Mouse (Mus musculus) myocyte (in vitro differentiated cells): Measurements from ENCODE around the gene Stn1. TPM values are rescaled to one million over a fixed set of nuclear protein-coding genes. Genes with fewer than 3 reads are reported as not detected.
A peak's percentile ranks its signal among the peaks of the same experiment; 100 is the strongest.

Source experiments
- H3K27me3 ChIP-seq: one replicate; pipeline ENCODE4 v1.6.1; 2011; ENCODE audit not compliant: control insufficient read depth, insufficient read depth, insufficient read length
- H3K36me3 ChIP-seq: one replicate; pipeline ENCODE4 v1.6.1; 2011; ENCODE audit not compliant: control insufficient read depth, insufficient read depth
- H3K4me2 ChIP-seq: one replicate; pipeline ENCODE4 v1.6.1; 2011; ENCODE audit warnings: low read depth, control low read depth
- H3K4me3 ChIP-seq: one replicate; pipeline ENCODE4 v1.5.1; 2011; ENCODE audit warnings: mild to moderate bottlenecking, control low read depth, moderate library complexity
- H3K79me2 ChIP-seq: one replicate; pipeline ENCODE4 v1.6.1; 2011; ENCODE audit not compliant: control insufficient read depth, insufficient read depth
- H3ac ChIP-seq: one replicate; pipeline ENCODE4 v1.6.1; 2011; ENCODE audit not compliant: control insufficient read depth, insufficient read length
- CEBPB ChIP-seq: IDR thresholded peaks from 2 replicates; pipeline ENCODE4 v1.6.1; 2011; ENCODE audit warnings: mild to moderate bottlenecking, moderate library complexity; ENCODE audit not compliant: poor library complexity, insufficient read depth, severe bottlenecking
- E2F4 ChIP-seq: IDR thresholded peaks from one replicate; pipeline ENCODE4 v1.6.1; 2011; ENCODE audit warnings: mild to moderate bottlenecking, control low read depth, moderate library complexity; ENCODE audit not compliant: insufficient read depth
- MAX ChIP-seq: IDR thresholded peaks from one replicate; pipeline ENCODE4 v1.6.1; 2011; ENCODE audit warnings: low read depth, mild to moderate bottlenecking, control low read depth
- MYOD1 ChIP-seq, 3 experiments: IDR thresholded peaks; one replicate each; pipeline ENCODE4 v1.6.1; 2011; ENCODE audit warnings: control low read depth in 2 of 3, low read depth in 2 of 3, mild to moderate bottlenecking in 2 of 3, moderate library complexity in 1 of 3; ENCODE audit not compliant: insufficient read length in 2 of 3, control insufficient read depth in 1 of 3
- MYOG ChIP-seq, 3 experiments: IDR thresholded peaks; one replicate each; pipeline ENCODE4 v1.6.1; 2011; ENCODE audit warnings: control low read depth in 2 of 3, low read depth in 2 of 3, mild to moderate bottlenecking in 2 of 3; ENCODE audit not compliant: insufficient read length in 2 of 3, control insufficient read depth in 1 of 3, insufficient read depth in 1 of 3
- POLR2A ChIP-seq: IDR thresholded peaks from one replicate; pipeline ENCODE4 v1.6.1; 2011; ENCODE audit warnings: low read depth, mild to moderate bottlenecking, control low read depth, moderate library complexity; ENCODE audit not compliant: insufficient read length
- POLR2AphosphoS2 ChIP-seq: IDR thresholded peaks from one replicate; pipeline ENCODE4 v1.6.1; 2011; ENCODE audit warnings: low read depth, control low read depth; ENCODE audit not compliant: insufficient read length
- REST ChIP-seq: IDR thresholded peaks from one replicate; pipeline ENCODE4 v1.6.1; 2011; ENCODE audit warnings: mild to moderate bottlenecking, control low read depth, moderate library complexity; ENCODE audit not compliant: insufficient read depth, insufficient read length
- SRF ChIP-seq: IDR thresholded peaks from one replicate; pipeline ENCODE4 v1.6.1; 2011; ENCODE audit warnings: low read depth; ENCODE audit not compliant: control insufficient read depth, insufficient read length
- TCF12 ChIP-seq: IDR thresholded peaks from one replicate; pipeline ENCODE4 v1.6.1; 2011; ENCODE audit warnings: mild to moderate bottlenecking, control low read depth; ENCODE audit not compliant: poor library complexity, insufficient read depth, severe bottlenecking
- TCF3 ChIP-seq: IDR thresholded peaks from one replicate; pipeline ENCODE4 v1.6.1; 2011; ENCODE audit warnings: low read depth, control low read depth; ENCODE audit not compliant: insufficient read length
- USF1 ChIP-seq: IDR thresholded peaks from one replicate; pipeline ENCODE4 v1.6.1; 2011; ENCODE audit warnings: low read depth, mild to moderate bottlenecking, control low read depth, moderate library complexity
- polyA plus RNA-seq: library from polyadenylated mRNA; unstranded; fragments of >200 nt; fragmentation: generic; extraction: Trizol; gene quantifications from one replicate; pipeline ENCODE4 v1.2.1, GENCODE M21; 2012; ENCODE audit warnings: missing spikeins

The Stn1 gene
- polyA plus RNA-seq, 1 experiment: 43.9 TPM

DNA sequence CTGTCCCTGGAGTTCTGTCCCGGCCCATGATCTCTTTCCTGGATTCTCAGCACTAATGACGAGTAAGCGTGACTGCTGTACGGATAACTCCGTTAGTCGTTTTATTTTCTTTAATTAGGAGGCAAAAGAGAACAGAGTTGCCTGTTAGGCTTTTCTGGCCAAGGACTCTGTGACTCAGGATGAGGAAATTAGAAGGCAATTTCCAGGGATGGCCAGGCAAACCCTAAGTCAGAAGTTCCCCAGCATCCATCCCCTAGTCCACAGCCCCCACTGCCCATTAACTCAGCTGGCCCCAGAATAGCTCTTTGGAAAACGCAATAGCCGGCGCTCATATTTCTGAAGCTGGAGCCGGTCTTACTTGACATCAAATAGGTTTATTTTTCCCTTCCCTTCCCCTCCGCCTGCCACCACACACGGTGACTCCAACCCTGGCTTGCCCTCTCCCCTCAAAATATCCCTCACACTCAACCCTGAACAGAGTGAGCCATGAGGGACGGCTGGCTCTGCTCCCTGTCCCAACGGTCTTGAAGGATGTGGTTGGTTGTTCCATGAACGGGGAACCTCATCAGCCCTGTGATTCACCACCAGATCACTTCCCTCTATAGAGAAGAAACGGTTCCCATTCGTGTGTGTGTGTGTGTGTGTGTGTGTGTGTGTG, 78.7 kb downstream of the Stn1 start:
- Histone ChIP-seq H3K4me2 (peak overlapping the region; percentile 98), H3K4me3 (peak overlapping the region; percentile 12), H3K27me3 (no peaks in the 10 kb centered on the region), H3K79me2 (peaks cover 77% of the 10 kb centered on the region), H3K36me3 (no peaks in the 10 kb centered on the region), H3ac (peak overlapping the region; percentile 15)
- TF ChIP-seq MYOG (IDR thresholded peaks at IDR 0.05; ENCODE audit: control insufficient read depth in 1 of 3, insufficient read depth in 1 of 3, insufficient read length in 2 of 3, low read depth in 2 of 3) (no peak), CEBPB (peak; percentile 76; the same call in 1 of the 2 replicates), TCF12 (no peak), POLR2AphosphoS2 (peak; percentile 42), POLR2A (peak; percentile 69), MAX (no peak)

DNA sequence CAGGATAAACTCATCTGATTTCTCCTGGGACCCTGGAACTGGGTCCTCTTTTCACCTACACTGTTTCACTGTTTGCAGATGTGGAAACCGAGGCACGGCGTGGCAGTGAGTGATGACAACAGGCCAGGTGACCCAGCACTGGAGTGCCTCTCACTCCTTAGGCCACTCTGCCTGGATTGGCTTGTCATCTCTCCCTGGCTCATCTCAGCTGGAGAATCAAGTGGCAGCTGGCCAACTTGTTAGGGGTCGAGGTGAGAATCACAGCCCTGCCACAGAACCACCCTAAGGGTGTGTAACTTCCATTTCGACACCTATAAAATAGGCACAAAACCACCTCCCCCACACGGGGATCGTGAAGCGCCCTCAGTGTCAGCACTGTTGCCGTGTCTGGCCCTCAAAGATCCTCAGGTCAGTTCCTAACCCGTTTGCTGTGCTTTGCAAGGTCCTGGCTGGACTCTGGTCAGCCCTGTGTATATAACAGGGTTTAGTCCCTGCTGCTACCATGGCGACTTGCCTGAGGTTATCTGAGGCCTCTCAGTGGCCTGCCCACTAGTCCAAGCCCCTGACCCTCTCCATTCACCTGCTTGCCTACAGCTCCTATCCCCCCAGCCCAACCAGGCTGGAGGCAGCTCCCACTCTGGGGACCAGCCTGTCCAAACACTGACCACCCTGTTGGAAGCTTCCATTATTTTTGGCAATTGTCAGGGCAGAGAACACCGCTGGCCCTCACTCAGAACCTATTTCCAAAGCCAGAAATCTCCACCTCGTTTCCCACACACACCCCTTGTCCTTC, 79.4 kb downstream of the Stn1 start:
- peak overlapping the region; percentile 98 for H3K4me2 ChIP-seq
- peak overlapping the region; percentile 12 for H3K4me3 ChIP-seq

DNA sequence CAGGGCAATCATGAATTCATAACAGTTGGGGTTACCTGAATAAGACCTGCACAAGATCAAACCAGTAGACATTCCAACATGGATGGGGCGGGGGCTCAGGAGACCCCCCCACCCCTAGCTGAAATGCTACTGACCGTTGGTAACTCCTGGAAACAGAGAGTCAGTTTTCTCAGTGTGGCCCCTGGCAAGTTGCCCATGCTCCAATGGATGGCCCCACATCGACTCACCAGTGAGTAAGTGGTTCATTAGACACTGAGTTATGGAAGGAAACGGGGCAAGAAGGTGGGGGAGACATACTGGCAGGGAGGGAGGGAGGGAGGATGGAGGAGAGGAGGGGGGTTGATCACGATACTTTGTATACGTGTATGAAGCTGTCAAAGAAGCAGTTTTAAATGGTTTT, 81.3 kb downstream of the Stn1 start:
- no peak overlapping the region for H3K4me3 ChIP-seq
- no peak for TF ChIP-seq REST
- TF ChIP-seq TCF12: no peak
- no peak for TF ChIP-seq TCF3
- TF ChIP-seq CEBPB: no peak
- no peak for TF ChIP-seq MYOD1 (IDR thresholded peaks at IDR 0.05; ENCODE audit: control insufficient read depth in 1 of 3, insufficient read length in 2 of 3, low read depth in 2 of 3)
- no peak for TF ChIP-seq SRF
- no peak for TF ChIP-seq MAX
- TF ChIP-seq MYOG (IDR thresholded peaks at IDR 0.05; ENCODE audit: control insufficient read depth in 1 of 3, insufficient read depth in 1 of 3, insufficient read length in 2 of 3, low read depth in 2 of 3): no peak
- TF ChIP-seq POLR2A: no peak
- no peak for TF ChIP-seq POLR2AphosphoS2
- H3K36me3 ChIP-seq: no peaks in the 10 kb centered on the region
- H3K27me3 ChIP-seq: no peaks in the 10 kb centered on the region
- H3ac ChIP-seq: no peak overlapping the region
- H3K4me2 ChIP-seq: peak overlapping the region; percentile 3
- H3K79me2 ChIP-seq: peaks cover 72% of the 10 kb centered on the region

More for the DNA sequence above, 79.4 kb downstream of the Stn1 start:
- no peaks in the 10 kb centered on the region for H3K27me3 ChIP-seq
- H3K36me3 ChIP-seq: no peaks in the 10 kb centered on the region
- H3K79me2 ChIP-seq: peaks cover 77% of the 10 kb centered on the region
- peak overlapping the region; percentile 8 for H3ac ChIP-seq
- peak; percentile 18 for TF ChIP-seq POLR2AphosphoS2
- TF ChIP-seq POLR2A: peak; percentile 28
- no peak for TF ChIP-seq TCF3
- peak in 1 of 3 experiments; percentile 22 for TF ChIP-seq MYOG (IDR thresholded peaks at IDR 0.05; ENCODE audit: control insufficient read depth in 1 of 3, insufficient read depth in 1 of 3, insufficient read length in 2 of 3, low read depth in 2 of 3)
- no peak for TF ChIP-seq SRF

DNA sequence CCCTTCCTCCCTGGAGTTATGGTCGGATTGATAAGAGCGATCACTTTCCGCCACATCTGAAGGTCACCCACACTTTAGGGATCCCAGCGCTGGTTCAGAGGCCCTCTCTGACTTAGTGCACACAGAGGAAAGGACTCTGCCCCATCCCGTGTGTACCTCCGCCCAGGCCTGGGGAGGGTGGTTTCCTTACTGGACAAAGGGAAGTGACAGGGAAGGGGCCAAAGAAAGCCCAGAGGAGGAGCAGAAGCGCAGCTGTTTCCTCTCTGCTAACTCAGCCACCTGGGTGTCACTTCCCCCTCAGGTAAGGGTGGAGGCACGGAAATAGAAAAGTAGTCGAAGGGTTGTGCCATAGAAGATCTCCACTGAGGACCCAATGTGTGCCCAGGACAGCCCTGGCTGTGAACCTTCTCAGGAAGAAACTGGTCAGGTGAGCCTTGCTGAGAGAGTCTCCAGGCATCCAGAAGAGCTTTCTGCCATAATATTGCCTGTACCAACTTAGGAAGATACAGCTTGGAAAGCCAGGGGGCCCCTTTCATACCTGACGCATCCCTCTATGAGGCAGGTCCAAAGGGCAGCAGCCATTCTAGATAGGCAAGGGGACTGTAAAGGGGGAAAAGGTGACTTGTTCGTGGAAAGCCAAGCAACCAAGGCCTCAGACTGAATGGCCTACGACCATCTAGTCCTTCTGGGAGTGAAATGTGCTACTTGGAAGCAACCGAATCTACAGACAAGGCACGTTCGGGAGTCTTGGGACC, 82.1 kb downstream of the Stn1 start:
- no peak overlapping the region for H3ac ChIP-seq
- peak overlapping the region; percentile 3 for H3K4me2 ChIP-seq

DNA sequence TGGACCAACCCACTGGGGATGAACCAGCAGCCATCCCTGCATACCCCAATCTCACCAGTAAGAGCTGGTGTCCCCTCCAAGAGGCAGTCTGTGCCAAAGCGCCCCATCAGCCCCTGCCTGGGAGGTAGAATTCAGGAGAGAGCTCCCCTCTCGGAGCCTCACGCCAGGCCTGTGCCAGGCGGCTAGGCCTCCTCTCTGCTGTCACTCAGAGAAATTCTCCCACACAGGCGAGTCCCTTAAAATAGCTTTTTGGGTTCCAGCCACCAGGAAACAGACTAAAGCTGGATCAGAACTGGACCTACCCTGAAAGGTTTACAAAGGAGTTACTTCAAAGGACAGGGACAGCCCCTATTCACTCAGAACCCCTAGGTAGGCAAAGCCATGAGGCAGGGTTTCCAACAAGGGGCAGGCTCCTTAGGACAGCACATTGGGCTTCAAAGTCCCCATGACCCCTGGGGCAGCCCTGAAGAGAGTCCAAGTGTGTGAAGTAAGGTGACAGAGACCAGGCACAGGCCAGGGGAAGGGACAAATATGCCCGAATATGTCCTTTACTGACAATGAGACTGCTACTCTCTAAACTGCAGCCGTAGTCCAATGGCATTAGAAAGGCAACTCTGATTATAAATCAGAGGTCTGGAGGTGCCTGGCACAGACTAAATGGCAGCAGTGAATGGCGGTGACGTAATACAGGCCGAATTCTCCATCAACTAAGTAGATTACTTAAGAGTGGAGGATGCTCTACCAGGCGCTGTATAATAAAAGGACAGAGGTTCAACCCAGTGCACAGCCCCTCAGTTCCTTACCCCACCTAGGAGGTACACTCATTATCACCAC, 82.9 kb downstream of the Stn1 start:
- TF ChIP-seq TCF12 (no peak), MYOG (IDR thresholded peaks at IDR 0.05; ENCODE audit: control insufficient read depth in 1 of 3, insufficient read depth in 1 of 3, insufficient read length in 2 of 3, low read depth in 2 of 3) (no peak), E2F4 (no peak), MAX (no peak), REST (no peak), TCF3 (no peak), MYOD1 (IDR thresholded peaks at IDR 0.05; ENCODE audit: control insufficient read depth in 1 of 3, insufficient read length in 2 of 3, low read depth in 2 of 3) (no peak), SRF (no peak), POLR2A (no peak), POLR2AphosphoS2 (no peak), USF1 (no peak)
- no peak overlapping the region for H3K4me3 ChIP-seq
- H3K4me2 ChIP-seq: no peak overlapping the region
- peaks cover 60% of the 10 kb centered on the region for H3K79me2 ChIP-seq
- no peak overlapping the region for H3ac ChIP-seq
- no peaks in the 10 kb centered on the region for H3K27me3 ChIP-seq
- no peaks in the 10 kb centered on the region for H3K36me3 ChIP-seq

More for the DNA sequence above, 82.1 kb downstream of the Stn1 start:
- H3K27me3 ChIP-seq: no peaks in the 10 kb centered on the region
- TF ChIP-seq TCF3: no peak
- H3K36me3 ChIP-seq: no peaks in the 10 kb centered on the region
- no peak overlapping the region for H3K4me3 ChIP-seq
- H3K79me2 ChIP-seq: peaks cover 65% of the 10 kb centered on the region
